Mouse (Mus musculus): ENCODE data around the gene Gm13271.
"Not testable (repeated sequence)": the region's sequence is repeated elsewhere in the genome, so short reads cannot be mapped to it uniquely, and the experiment has no call there.

Gm13271 gene

DNA sequence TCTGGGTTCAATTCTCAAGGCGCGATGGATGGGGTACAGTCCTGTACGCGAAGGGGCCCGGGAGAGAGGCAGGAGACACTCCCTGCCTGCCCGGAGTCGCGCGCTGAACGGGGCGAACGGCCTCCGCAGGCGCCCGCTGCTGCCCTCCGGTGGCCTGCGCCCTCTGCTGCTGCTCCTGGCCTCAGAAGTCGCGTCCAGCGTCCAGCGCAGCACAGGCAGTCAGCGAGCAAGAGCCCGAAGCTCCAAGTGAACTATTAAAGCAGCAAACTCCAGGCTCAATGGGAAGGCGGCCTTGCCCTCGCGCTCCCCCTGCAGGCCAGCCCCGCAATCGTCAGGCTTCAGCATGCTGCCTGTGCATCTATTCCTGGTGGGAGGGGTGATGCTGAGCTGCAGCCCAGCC, 5.8 kb downstream of the Gm13271 start:
- DNase-seq (ENCODE audit: low read depth, low spot score): not testable (repeated sequence)

DNA sequence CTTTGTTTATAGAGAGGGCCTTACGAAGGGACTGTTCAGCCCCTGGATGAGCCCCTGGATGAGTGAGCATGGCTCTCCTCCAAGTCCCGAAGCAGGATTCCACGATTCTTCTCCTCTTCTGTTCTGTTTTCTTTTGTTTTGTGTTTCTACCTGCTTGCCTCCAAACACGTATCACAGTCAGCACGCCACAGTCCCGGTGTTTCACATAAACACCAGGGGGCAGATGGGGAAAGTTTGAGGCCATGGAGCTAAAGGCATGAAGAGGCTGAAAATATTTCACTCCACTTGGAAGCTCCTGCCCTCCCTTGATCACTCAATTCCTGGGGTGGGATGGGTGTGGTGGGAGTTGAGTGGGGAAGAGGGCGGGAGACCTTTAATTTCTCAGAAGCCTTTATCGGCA, 7.1 kb downstream of the Gm13271 start:
- DNase-seq (ENCODE audit: low read depth, low spot score): not testable (repeated sequence)

DNA sequence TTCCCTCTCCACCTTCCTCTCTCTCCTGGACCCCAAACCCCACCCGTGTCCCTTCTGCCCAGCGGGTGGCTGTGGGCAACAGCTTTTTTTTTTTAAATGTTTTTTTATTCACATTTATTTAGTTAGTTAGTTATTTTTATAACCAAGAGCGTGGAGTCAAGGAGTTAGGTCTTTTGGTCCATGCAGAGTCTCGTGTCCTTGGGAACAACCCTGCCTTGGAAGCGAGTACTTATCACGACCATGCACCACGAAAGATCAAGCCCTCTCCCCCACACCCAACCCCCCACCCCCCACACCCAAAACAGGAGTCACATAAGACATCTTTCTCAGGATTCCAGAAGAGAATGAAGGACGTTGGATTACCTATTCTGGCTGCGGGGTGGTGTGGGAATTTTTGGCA, 7.7 kb downstream of the Gm13271 start:
- DNase-seq (ENCODE audit: low read depth, low spot score): not testable (repeated sequence)

DNA sequence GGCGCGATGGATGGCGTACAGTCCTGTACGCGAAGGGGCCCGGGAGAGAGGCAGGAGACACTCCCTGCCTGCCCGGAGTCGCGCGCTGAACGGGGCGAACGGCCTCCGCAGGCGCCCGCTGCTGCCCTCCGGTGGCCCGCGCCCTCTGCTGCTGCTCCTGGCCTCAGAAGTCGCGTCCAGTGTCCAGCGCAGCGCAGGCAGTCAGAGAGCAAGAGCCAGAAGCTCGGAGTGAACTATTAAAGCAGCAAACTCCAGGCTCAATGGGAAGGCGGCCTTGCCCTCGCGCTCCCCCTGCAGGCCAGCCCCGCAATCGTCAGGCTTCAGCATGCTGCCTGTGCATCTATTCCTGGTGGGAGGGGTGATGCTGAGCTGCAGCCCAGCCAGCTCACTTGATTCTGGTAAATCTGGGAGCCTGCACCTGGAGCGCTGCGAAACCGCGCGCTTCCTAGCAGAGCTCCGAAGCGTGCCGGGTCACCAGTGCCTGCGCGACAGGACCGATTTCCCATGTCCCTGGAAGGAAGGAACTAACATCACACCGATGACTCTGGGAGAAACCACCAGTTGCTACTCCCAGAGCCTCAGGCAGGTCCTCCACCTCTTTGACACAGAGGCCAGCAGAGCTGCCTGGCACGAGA, 8.8 kb downstream of the Gm13271 start:
- DNase-seq (ENCODE audit: low read depth, low spot score): not testable (repeated sequence)

DNA sequence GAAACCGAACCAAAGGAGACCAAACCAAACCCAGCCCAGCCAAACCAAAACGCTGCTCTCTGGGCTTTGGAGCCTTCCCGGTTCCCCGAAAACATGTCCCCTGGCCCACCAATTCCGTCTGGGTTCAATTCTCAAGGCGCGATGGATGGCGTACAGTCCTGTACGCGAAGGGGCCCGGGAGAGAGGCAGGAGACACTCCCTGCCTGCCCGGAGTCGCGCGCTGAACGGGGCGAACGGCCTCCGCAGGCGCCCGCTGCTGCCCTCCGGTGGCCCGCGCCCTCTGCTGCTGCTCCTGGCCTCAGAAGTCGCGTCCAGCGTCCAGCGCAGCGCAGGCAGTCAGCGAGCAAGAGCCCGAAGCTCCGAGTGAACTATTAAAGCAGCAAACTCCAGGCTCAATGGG, 18.9 kb downstream of the Gm13271 start, which contains the start of gene Gm13290:
Gene Gm13290 (plus strand): TSS at position 301 of the 400 bp plus-strand sequence.
- DNase-seq (ENCODE audit: low read depth, low spot score): not testable (repeated sequence)

DNA sequence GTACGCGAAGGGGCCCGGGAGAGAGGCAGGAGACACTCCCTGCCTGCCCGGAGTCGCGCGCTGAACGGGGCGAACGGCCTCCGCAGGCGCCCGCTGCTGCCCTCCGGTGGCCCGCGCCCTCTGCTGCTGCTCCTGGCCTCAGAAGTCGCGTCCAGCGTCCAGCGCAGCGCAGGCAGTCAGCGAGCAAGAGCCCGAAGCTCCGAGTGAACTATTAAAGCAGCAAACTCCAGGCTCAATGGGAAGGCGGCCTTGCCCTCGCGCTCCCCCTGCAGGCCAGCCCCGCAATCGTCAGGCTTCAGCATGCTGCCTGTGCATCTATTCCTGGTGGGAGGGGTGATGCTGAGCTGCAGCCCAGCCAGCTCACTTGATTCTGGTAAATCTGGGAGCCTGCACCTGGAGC, 22.0 kb downstream of the Gm13271 start, which contains the start of gene Gm13289:
Gene Gm13289 (plus strand): TSS at position 301 of the 400 bp plus-strand sequence.
- not testable (repeated sequence) for DNase-seq (ENCODE audit: low read depth, low spot score)

- not testable (repeated sequence) for DNase-seq (ENCODE audit: low read depth, low spot score)
Observed at GRCm38 (mm10) chr4:88779550-88779949, 24.9 kb downstream of the Gm13271 start, which contains the start of gene Gm13272. Gene Gm13272, plus strand, starts transcription at chr4:88779850.

- DNase-seq (ENCODE audit: low read depth, low spot score): not testable (repeated sequence)
Observed at GRCm38 (mm10) chr4:88780320-88780719, 25.7 kb downstream of the Gm13271 start.

- not testable (repeated sequence) for DNase-seq (ENCODE audit: low read depth, low spot score)
Observed at GRCm38 (mm10) chr4:88781831-88782230, 27.2 kb downstream of the Gm13271 start, which contains the start of gene Ifnz. Gene Ifnz, plus strand, starts transcription at chr4:88782131.

- not testable (repeated sequence) for DNase-seq (ENCODE audit: low read depth, low spot score)
Observed at GRCm38 (mm10) chr4:88782335-88782734, 27.7 kb downstream of the Gm13271 start.

DNA sequence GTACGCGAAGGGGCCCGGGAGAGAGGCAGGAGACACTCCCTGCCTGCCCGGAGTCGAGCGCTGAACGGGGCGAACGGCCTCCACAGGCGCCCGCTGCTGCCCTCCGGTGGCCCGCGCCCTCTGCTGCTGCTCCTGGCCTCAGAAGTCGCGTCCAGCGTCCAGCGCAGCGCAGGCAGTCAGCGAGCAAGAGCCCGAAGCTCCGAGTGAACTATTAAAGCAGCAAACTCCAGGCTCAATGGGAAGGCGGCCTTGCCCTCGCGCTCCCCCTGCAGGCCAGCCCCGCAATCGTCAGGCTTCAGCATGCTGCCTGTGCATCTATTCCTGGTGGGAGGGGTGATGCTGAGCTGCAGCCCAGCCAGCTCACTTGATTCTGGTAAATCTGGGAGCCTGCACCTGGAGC, 30.7 kb downstream of the Gm13271 start, which contains the start of gene Gm13276:
Gene Gm13276 (plus strand): TSS at position 301 of the 400 bp plus-strand sequence.
- not testable (repeated sequence) for DNase-seq (ENCODE audit: low read depth, low spot score)

DNA sequence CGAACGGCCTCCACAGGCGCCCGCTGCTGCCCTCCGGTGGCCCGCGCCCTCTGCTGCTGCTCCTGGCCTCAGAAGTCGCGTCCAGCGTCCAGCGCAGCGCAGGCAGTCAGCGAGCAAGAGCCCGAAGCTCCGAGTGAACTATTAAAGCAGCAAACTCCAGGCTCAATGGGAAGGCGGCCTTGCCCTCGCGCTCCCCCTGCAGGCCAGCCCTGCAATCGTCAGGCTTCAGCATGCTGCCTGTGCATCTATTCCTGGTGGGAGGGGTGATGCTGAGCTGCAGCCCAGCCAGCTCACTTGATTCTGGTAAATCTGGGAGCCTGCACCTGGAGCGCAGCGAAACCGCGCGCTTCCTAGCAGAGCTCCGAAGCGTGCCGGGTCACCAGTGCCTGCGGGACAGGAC, 33.7 kb downstream of the Gm13271 start, which contains the start of gene Gm13277:
Gene Gm13277 (plus strand): TSS at position 231 of the 400 bp plus-strand sequence.
- DNase-seq (ENCODE audit: low read depth, low spot score): not testable (repeated sequence)

DNA sequence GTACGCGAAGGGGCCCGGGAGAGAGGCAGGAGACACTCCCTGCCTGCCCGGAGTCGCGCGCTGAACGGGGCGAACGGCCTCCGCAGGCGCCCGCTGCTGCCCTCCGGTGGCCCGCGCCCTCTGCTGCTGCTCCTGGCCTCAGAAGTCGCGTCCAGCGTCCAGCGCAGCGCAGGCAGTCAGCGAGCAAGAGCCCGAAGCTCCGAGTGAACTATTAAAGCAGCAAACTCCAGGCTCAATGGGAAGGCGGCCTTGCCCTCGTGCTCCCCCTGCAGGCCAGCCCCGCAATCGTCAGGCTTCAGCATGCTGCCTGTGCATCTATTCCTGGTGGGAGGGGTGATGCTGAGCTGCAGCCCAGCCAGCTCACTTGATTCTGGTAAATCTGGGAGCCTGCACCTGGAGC, 36.6 kb downstream of the Gm13271 start, which contains the start of gene Gm13278:
Gene Gm13278 (plus strand): TSS at position 301 of the 400 bp plus-strand sequence.
- not testable (repeated sequence) for DNase-seq (ENCODE audit: low read depth, low spot score)

DNA sequence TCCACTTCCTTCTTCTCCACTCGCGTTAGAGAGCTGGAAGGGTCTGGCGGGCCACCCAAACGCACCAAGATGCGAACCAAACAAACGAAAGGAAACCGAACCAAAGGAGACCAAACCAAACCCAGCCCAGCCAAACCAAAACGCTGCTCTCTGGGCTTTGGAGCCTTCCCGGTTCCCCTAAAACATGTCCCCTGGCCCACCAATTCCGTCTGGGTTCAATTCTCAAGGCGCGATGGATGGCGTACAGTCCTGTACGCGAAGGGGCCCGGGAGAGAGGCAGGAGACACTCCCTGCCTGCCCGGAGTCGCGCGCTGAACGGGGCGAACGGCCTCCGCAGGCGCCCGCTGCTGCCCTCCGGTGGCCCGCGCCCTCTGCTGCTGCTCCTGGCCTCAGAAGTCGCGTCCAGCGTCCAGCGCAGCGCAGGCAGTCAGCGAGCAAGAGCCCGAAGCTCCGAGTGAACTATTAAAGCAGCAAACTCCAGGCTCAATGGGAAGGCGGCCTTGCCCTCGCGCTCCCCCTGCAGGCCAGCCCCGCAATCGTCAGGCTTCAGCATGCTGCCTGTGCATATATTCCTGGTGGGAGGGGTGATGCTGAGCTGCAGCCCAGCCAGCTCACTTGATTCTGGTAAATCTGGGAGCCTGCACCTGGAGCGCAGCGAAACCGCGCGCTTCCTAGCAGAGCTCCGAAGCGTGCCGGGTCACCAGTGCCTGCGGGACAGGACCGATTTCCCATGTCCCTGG, 39.4 kb downstream of the Gm13271 start, which contains the start of gene Gm13275:
Gene Gm13275 (plus strand): TSS at position 552 of the 740 bp plus-strand sequence.
- not testable (repeated sequence) for DNase-seq (ENCODE audit: low read depth, low spot score)

GRCm38 (mm10) chr4:88797097-88797496, 42.4 kb downstream of the Gm13271 start, which contains the start of gene Gm13279:
Gene Gm13279, plus strand, starts transcription at chr4:88797397.
- DNase-seq (ENCODE audit: low read depth, low spot score): not testable (repeated sequence)

DNA sequence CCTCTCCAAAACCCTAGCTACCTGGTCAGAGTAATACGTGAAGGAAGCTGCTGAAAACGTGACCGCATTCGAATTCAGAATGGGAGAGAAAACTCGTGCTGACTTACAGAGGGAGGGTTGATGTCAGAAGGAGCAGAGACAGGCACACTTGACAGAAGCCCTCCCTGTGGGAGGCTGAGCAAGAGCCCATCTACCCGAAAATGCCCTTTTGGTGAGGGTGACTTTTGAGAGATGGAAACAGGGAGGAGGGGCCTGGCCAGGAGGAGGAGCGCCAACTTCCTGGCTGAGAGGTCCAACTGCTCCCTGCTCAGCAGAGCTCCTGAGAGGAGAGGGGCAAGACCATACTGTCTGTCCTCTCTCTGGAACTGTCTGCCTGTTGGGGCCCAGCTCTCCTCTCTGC, 44.7 kb downstream of the Gm13271 start, which contains the start of gene Gm13285:
Gene Gm13285 (plus strand): TSS at position 301 of the 400 bp plus-strand sequence.
- DNase-seq (ENCODE audit: low read depth, low spot score): not testable (repeated sequence)

DNA sequence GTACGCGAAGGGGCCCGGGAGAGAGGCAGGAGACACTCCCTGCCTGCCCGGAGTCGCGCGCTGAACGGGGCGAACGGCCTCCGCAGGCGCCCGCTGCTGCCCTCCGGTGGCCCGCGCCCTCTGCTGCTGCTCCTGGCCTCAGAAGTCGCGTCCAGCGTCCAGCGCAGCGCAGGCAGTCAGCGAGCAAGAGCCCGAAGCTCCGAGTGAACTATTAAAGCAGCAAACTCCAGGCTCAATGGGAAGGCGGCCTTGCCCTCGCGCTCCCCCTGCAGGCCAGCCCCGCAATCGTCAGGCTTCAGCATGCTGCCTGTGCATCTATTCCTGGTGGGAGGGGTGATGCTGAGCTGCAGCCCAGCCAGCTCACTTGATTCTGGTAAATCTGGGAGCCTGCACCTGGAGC, 48.3 kb downstream of the Gm13271 start, which contains the start of gene Gm13287:
Gene Gm13287 (plus strand): TSS at position 301 of the 400 bp plus-strand sequence.
- not testable (repeated sequence) for DNase-seq (ENCODE audit: low read depth, low spot score)
